Mouse (Mus musculus): Measurements from ENCODE around the gene Psmd9. TPM values are rescaled to one million over a fixed set of nuclear protein-coding genes. Genes with fewer than 3 reads are reported as not detected.

Gene Psmd9
- polyA plus RNA-seq, 1 experiment from 2014 or later, result 13.6 TPM

DNA sequence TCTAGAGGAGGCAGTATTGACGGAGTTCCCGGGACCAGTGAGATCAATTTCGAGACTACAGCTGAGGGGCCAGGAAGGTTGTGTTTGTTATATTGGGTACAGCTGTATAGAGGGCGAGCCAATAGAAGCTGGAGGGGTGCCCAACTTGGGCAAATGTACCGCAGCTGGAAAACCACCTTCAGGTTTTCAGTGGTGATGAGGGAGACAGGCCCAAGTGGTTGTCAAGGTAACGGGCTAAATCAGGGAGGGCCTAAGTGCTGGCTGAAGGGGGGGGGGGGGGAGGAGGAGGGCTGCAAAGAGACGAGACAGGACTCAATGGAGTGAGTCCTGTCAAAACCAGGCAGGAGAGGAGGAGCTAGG is 35.4 kb upstream of the Psmd9 start:
- H3K27ac ChIP-seq, result no peak overlapping the region
- WGBS (ENCODE audit: missing documents), result 58% methylated on average over 7 of the region's 7 CpGs

DNA sequence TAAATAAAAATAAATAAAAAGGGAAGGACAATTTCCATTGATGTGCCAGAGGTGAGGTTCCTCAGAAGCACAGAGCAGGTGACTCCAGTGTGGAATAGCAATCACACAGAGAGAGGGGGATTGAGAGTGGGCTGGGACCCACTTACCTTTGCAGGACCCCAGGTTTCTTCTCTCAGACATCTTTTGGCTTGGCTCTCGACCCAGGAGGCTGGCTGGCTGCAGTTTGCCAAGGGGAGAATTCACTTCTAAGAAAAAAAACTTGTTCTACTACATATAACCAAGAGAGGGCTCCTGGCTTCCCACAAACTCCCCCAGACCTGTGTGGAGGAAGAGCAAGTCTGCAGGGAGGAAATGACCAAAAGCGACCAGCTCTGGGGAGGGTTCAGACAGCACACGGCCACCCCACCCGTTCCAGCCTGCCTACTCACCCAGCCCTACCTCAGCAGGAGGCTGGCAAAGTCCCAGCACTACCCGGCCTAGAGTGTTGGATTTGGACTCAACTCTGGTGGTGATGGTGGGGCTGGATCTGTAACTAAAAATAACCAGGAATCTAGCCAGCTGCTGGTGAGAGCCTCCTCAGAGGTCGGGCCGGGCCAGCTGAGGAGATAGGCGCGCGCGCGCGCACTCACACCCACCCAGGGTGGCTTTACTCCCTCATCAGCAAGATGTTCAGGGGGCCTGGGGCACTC is 34.9 kb upstream of the Psmd9 start:
- peaks cover 34% of the 10 kb centered on the region for H3K79me2 ChIP-seq (ENCODE audit: inconsistent target)
- peaks cover 10% of the 10 kb centered on the region; the same call in 1 of the 2 replicates for H3K36me3 ChIP-seq (ENCODE audit: inconsistent target)
- WGBS (ENCODE audit: missing documents), result 62% methylated on average over 13 of the region's 13 CpGs
- H3K27ac ChIP-seq, result 0 out of 2 replicates have a peak overlapping the region, but pooled peaks have one; percentile 2
- H3K4me3 ChIP-seq (ENCODE audit: inconsistent target), result no peak overlapping the region

More for the DNA sequence above, 35.4 kb upstream of the Psmd9 start:
- H3K79me2 ChIP-seq (ENCODE audit: inconsistent target), result peaks cover 31% of the 10 kb centered on the region
- H3K36me3 ChIP-seq (ENCODE audit: inconsistent target), result peaks cover 10% of the 10 kb centered on the region; the same call in 1 of the 2 replicates
- H3K4me3 ChIP-seq (ENCODE audit: inconsistent target), result no peak overlapping the region

DNA sequence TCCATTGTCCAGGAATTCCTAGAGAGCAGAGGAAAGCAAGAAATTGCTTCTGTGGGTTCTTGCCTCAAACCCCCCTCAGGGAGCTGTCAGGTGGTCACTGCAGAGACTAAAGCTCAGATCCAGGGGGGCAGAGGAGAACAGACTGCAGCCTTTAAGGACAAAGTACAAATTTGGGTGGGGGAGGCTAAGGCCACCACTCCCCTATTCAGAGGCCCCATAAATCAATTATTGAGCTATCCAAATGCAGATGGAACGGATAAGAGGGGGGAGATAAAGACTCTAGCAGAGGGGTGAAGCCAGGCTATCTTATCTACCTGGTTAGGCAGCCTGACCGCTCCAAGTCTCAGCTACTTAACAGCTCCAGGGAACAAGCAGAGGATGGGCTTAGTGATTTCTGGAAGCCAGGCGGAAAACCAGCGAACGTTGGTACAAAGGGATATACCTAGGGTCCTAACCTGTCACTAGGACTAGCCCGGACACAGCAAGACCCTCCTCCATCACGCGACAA is 34.3 kb upstream of the Psmd9 start:
- Histone ChIP-seq H3K27ac (0 out of 2 replicates have a peak overlapping the region, but pooled peaks have one; percentile 100), H3K4me3 (ENCODE audit: inconsistent target) (no peak overlapping the region), H3K79me2 (ENCODE audit: inconsistent target) (peaks cover 40% of the 10 kb centered on the region), H3K36me3 (ENCODE audit: inconsistent target) (peaks cover 10% of the 10 kb centered on the region; the same call in 1 of the 2 replicates)
- WGBS (ENCODE audit: missing documents), result 87% methylated on average over 8 of the region's 8 CpGs

DNA sequence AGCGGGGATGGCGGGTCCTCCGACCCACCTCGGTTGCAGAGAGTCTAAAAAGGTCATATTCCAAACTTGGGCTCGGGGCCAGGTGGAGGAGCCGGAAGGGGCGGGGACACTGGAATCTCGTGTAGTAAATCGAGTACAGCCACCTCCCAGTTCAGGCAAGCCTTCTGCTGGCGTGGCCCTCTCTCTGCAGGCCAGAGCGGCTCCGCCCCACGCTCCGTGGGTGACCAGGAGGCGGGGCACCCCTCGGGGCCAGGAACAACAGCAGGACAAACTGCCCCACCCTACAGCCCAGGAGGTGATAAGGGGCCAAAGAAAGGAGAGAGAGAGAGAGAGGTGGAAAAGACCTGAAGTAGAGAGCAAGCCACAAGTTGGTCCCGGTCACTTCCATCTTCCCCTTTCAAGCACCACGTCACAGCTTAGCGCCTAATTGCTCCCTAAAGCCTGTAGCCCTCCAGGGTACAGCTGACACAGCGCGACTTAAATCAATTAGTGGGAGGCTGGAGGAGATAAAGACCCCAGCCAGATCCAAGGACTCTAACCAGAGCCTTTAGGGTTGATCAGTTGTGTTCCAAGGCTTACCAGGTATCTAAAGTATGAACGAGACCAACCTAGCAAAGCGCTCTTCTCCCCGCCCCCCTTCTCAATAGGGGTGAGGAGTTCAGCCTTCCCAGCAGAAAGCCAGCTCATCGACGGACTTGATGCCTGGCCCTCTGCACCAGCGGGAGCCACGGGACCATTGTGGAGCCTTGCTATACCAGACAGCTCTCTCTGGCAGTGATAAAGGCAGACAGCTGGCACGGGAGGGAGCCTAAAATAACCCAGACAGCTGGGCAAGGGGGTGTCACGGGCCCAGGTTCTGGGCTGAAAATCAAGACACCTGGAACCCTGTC is 33.5 kb upstream of the Psmd9 start:
- 14% methylated on average over 26 of the region's 30 CpGs for WGBS (ENCODE audit: missing documents)
- Histone ChIP-seq H3K79me2 (ENCODE audit: inconsistent target) (peaks cover 47% of the 10 kb centered on the region), H3K27ac (peak overlapping the region; percentile 100), H3K36me3 (ENCODE audit: inconsistent target) (peaks cover 10% of the 10 kb centered on the region; the same call in 1 of the 2 replicates), H3K4me3 (ENCODE audit: inconsistent target) (peak overlapping the region; percentile 48)

DNA sequence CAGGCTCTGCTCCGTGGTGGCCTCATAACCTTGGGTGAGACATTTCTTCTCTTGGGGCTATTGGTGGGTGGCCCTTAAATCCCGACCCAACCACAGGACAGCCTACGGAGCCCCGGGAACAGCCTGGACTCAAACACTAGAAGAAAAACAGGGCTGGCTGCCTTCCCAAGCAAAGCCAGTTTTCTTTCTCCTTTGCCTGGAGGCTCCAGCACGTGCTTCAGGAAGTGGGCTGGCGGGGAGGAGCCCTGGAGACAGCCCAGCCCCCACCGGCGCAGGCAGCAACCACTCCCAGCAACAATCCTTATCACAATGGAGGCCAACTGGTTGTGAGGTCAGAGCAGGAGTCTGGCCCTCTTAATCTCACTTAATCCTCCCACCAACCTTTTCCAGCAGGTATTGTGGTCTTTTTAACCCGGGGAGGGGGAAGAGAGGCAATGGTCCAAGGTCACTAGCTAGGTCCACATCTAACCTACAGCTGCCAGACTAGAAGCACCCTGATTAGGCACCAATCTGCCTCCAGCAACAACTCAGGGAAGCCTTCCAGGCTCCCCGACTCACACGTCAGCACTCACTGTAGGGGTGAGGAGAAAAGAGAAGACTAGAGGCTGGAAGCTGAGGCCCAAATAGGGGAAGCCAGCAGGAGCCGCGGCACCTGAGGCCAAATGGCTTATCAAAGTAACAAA is 32.7 kb upstream of the Psmd9 start:
- peaks cover 48% of the 10 kb centered on the region for H3K79me2 ChIP-seq (ENCODE audit: inconsistent target)
- peak overlapping the region; percentile 100 for H3K27ac ChIP-seq
- 2% methylated on average over 13 of the region's 13 CpGs for WGBS (ENCODE audit: missing documents)
- peaks cover 10% of the 10 kb centered on the region; the same call in 1 of the 2 replicates for H3K36me3 ChIP-seq (ENCODE audit: inconsistent target)
- H3K4me3 ChIP-seq (ENCODE audit: inconsistent target), result peak overlapping the region; percentile 48

DNA sequence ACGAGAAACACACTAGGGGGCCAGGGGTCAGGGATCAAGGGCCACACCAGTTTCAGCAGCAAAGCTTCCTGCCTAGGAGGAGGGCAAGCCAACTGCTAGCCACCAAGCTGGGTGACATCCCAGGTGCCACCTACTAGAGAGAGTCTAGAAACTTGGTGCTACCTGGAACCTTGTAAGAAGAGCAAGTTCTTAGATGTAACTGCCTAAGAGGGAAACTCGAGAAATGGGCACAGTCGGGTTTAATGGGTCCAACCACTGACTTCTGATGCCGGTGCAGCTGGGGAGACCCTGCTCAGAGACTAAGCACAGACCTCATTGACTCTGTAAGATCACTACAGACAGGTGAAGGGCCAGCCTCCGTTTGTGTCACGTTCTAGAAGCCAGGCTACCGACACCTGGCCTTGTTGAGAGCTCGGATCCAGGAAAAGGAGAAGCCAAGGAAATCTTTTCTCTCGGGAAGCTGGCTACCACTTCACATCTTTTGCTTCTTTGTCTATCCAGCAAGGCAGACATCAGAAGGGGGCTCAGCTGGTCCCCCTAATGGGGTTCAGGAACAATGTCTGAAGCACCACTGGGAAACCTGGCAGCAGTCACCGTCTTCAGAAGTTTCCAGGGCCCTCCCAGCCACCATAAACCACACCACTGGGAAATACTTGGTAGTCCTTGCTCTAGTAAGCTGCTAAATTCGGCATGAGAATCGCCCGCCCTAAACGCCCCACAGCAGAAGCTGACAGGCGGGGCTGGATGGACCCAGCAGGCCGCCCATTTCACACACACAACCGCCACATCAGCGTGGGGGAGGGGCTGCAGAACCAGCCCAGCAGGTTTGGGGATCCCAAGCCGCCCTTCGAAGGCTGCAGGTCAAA is 31.9 kb upstream of the Psmd9 start:
- WGBS (ENCODE audit: missing documents), result 6% methylated on average over 20 of the region's 20 CpGs
- Histone ChIP-seq H3K79me2 (ENCODE audit: inconsistent target) (peaks cover 48% of the 10 kb centered on the region), H3K36me3 (ENCODE audit: inconsistent target) (peaks cover 10% of the 10 kb centered on the region; the same call in 1 of the 2 replicates), H3K4me3 (ENCODE audit: inconsistent target) (peak overlapping the region; percentile 48), H3K27ac (peak overlapping the region; percentile 100)

DNA sequence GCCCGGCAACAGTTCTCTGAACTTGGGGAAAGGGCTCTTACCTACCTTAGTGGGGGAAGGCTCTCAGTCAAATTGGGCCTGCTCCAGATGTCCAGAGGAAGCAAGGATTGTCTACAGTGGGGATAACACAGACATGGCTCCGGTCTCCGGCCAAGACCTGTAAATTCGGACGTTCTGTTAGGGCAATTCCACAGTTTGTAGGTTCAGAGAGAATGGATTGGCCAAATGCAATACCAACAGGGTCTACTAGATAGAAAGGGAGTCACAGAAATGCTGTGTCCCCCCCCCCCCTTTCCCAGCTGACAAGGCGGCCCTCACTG is 31.3 kb upstream of the Psmd9 start:
- peak overlapping the region; percentile 100 for H3K27ac ChIP-seq
- H3K36me3 ChIP-seq (ENCODE audit: inconsistent target), result peaks cover 10% of the 10 kb centered on the region; the same call in 1 of the 2 replicates
- peak overlapping the region; percentile 48; the same call in 1 of the 2 replicates for H3K4me3 ChIP-seq (ENCODE audit: inconsistent target)
- 9% methylated on average over 6 of the region's 6 CpGs for WGBS (ENCODE audit: missing documents)
- peaks cover 51% of the 10 kb centered on the region for H3K79me2 ChIP-seq (ENCODE audit: inconsistent target)

DNA sequence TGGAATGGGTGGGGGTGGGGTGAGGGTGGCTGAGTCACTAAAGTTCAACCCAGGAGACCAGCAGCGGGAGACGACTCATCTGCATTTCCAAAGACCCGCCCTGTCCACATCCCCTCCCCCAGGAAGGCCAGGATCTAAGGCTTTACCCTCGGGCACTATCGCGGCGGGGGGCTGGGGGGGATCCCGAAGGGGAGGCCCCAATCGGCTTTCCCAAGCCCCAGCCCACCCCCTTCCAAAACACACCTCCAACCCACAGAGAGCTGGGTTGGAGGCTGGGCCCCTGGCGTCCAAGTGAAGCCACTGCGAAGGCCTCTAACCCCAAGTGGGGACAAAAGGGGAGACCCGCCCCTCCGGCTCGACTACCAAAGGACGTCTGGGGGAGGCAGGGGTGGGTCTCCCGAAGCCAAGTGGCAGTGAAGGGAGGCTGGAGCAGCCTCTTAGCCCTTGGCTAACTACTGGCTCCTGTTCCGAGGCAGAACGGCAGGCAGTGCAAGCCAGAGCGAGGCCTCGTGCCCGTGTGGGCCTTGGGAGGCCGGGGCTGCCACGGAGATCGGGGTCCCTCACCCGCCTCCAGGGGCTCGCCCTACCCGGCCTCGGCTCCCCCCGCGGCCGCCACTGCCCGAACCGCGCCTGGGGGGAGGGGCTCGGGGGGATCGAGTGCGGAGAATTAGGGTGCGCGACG is 30.8 kb upstream of the Psmd9 start:
- peaks cover 10% of the 10 kb centered on the region; the same call in 1 of the 2 replicates for H3K36me3 ChIP-seq (ENCODE audit: inconsistent target)
- H3K27ac ChIP-seq, result peak overlapping the region; percentile 100
- H3K79me2 ChIP-seq (ENCODE audit: inconsistent target), result peaks cover 56% of the 10 kb centered on the region
- H3K4me3 ChIP-seq (ENCODE audit: inconsistent target), result peak overlapping the region; percentile 48; the same call in 1 of the 2 replicates
- under 1% methylated on average over 40 of the region's 40 CpGs for WGBS (ENCODE audit: missing documents)

DNA sequence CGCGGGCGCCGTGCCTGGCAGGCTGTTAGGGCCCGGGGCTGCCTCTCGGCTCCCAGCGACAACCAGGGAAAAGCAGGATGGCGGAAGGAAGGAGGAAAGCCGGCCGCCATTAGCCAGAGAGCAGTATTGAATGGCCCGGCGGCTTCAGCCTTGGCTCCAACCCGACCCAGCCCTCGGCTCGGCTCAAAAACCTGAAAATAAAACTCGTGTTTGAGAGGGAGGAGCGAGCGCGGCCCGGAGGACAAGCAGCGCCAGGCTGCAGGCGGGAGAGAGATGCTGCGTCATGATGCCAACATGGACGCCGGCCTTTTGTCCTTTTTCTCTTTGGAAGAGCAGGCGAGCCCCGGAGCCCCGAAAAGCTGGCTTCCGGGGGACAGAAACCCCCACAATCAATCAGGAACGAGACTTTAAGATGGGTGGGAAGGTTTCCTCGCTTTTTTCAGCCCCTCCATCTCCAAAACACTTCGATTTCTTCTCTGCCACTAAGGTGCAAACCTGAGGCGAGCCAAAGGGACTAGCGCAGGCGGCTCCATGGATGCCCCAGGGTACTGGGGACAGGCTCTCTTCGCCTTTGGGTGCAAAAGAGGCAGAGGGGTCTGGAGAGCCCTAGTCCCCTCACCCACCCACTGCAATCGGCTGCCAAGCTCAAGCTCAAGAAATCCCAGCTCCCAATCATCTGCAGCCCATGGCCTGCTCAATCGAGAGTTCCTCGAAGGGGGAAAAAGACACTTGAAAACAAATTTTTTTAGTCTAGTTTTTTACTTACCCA is 30.1 kb upstream of the Psmd9 start:
- H3K79me2 ChIP-seq (ENCODE audit: inconsistent target), result peaks cover 58% of the 10 kb centered on the region
- H3K4me3 ChIP-seq (ENCODE audit: inconsistent target), result peak overlapping the region; percentile 52
- peaks cover 3% of the 10 kb centered on the region; the same call in 1 of the 2 replicates for H3K36me3 ChIP-seq (ENCODE audit: inconsistent target)
- H3K27ac ChIP-seq, result peak overlapping the region; percentile 100
- WGBS (ENCODE audit: missing documents), result 2% methylated on average over 39 of the region's 39 CpGs

DNA sequence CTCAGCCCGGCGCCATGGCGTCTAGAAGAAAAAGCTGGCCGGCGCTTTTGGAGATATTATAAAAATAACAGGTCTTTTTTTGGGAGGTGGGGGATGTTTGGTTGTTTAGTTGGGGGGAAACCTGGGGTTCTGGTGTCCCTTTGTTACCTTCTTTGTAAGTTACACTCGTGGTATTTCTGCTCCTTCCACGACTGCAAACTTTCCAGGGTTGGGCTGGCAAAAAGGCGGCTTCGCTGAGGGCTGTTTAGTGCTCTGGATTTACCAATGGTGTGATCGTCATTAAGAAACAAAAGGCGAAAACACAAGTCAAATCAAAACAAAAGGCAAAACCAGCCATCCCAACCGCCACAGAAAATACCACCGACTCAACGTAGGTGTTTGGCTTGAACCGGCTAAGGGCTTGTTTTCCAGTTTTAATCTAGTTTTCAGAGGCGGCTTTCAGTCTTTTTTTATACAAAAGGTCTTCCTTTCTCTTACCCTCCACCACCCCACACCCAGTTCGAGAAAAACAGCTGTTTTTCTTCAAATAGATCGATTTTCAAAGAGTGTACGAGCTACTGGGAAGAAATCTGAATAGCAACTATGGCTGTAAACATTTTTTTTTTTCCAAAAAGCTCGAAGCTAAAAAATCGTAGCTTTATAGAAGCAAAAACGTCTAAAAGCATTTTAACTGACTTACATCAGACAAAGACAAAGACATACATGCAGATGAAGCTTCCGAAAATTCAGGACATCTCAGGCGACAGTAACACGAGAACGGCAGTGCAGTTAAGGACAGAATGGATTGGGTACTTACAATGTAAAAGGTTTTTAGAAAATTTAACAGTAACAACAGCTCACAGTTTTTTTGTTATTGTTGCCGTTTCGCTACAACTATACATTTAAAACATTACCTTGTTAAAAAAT is 29.2 kb upstream of the Psmd9 start:
- Histone ChIP-seq H3K27ac (peak overlapping the region; percentile 100), H3K4me3 (ENCODE audit: inconsistent target) (peak overlapping the region; percentile 52), H3K79me2 (ENCODE audit: inconsistent target) (peaks cover 58% of the 10 kb centered on the region), H3K36me3 (ENCODE audit: inconsistent target) (no peaks in the 10 kb centered on the region; the same call in 1 of the 2 replicates)
- WGBS (ENCODE audit: missing documents), result under 1% methylated on average over 28 of the region's 28 CpGs

DNA sequence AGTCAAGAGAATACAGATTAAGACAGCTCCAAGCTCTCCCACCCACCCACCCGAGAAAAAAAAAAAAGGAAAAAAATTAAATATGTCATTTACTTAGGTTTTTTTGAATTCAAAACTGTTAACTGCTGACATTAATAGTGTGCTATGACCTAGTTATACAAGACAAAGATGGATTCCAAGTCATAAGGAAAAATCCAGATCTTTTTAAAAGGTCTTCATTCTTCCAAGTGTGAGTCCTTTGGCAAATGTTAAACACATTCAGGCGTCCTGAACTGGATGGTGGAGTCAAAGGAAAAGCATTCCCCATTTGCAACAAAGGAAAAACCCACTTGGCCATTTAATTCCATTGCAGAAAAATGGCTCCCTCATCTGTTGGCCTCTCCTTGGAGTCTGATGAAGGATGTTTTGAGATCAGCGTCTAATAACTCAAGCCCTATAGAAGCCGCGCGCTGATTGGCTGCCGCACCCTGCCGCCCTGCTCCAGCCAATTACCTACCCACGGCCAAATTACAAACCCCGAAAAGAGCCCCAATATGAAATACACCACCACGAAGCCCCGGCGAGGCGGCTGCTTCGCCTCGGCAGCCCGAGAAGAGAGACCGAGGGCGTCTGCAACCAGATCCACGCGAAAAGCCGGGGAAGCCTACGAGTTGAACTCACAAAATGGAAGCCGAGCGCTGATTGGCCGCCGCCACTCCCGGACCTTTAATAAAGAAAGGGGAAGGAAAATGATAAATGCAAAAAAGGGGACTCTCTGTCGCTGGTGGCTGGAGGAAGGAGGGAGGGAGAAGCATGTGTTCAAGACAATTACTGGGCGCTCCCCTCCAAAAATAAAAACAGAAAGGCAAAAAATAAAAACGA is 28.3 kb upstream of the Psmd9 start:
- H3K79me2 ChIP-seq (ENCODE audit: inconsistent target), result peaks cover 58% of the 10 kb centered on the region
- H3K36me3 ChIP-seq (ENCODE audit: inconsistent target), result no peaks in the 10 kb centered on the region
- WGBS (ENCODE audit: missing documents), result 1% methylated on average over 31 of the region's 31 CpGs
- H3K4me3 ChIP-seq (ENCODE audit: inconsistent target), result peak overlapping the region; percentile 52
- peak overlapping the region; percentile 100 for H3K27ac ChIP-seq
